Mouse (Mus musculus): ENCODE results near the gene Hnf1a.

DNA sequence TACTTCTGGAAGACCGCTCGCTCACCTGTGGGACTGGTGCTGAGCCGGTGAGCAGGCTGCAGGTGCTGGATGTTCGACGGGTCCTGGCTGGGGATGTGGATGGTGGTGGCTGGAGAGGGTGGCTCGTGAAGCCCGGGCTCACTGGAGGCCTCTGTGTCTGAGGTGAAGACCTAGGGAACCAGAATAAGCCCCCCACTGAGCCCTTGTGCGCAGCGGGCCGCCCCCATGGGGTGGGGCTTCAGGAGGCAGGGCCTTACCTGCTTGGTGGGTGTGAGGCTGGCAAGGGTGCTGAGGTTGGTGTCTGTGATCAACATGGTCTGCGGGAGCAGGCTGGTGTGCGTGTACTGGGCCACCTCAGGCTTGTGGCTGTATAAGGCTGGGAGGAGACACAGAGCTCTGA, 20.2 kb downstream of the Hnf1a start:
- TF ChIP-seq CTCF (IDR thresholded peaks at IDR 0.05) (no peak), POLR2A (IDR thresholded peaks at IDR 0.05; ENCODE audit: insufficient read depth, low read depth, low read length) (no peak)
